Mouse (Mus musculus) c-Kit-positive CD71-positive TER-119-positive erythroid progenitor cells, embryonic 14.5 days (primary cell): ENCODE measurements at regions not wholly inside any gene's neighbourhood (a gene's known extent, or its start where the extent isn't known, plus 50 kb on each side); places are given as distances from the start of the nearest gene placed in this dataset.
"Not testable (repeated sequence)": the region's sequence is repeated elsewhere in the genome, so short reads cannot be mapped to it uniquely, and the experiment has no call there.

Experiments used
- DNase-seq: peaks from one replicate; pipeline ENCODE4 v3.0.0-alpha.2; 2013; ENCODE audit warnings: low spot score

DNA sequence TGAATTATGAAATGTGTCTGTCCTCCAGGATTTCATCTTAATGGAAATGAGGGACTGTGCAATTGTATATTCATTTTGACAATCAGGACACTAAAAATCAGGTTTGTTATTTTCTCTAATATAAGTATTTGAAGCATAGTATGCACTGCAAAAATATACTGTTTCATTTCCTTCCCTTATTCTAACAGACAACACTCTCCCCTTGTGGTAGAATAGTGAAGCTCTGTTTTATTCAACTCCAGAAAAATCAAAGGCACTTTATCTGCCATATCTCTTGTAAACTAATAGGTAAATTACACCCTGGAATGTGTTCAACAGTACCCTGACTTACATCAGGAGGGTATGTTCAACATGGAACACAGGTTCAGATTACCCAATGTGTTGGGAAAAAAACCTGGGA is 137.7 kb upstream of the Zfp960 start:
- no peak for DNase-seq

GRCm38 (mm10) chr17:16951092-16952016 is 112.6 kb upstream of the Zfp960 start:
- DNase-seq, result peak; percentile 84

DNA sequence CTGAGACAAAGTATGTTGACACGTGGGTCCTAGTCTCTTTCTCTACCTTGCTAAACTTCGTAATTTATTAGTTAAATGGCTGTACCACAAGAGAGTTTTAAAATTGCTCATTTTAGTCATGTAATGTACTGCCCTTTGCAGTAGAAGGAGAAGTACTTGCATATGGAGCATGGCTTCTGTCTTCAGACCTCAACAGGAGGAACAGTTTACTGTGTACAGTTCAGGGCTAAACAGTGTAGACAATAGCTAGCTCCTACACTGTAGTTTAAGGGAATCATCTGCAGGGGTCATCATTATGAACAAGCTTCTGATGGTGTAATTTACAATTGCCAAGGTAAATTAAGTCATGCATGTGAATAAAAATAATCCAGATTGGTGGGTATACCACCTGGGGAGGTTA is 111.8 kb upstream of the Zfp960 start:
- DNase-seq, result not testable (repeated sequence)

DNA sequence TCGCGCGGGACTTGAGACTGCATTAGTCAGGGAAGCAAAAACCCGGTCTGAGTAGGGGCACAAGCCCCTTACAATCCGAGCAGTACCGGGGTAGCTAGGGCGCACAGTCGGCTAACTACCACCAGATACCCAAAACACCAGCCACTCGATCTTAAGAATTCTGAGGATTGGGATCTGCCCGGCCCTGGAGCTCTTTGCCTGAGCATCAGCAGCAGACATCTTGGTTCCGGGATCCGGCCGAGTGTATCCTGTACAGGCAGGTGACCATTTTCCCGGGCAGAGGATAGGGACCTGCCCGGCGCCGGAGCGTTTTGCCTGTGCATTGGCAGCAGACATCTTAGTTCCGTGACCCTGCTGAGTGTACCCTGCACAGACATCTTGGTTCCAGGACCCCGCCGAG is 66.7 kb upstream of the Zfp960 start:
- not testable (repeated sequence) for DNase-seq

DNA sequence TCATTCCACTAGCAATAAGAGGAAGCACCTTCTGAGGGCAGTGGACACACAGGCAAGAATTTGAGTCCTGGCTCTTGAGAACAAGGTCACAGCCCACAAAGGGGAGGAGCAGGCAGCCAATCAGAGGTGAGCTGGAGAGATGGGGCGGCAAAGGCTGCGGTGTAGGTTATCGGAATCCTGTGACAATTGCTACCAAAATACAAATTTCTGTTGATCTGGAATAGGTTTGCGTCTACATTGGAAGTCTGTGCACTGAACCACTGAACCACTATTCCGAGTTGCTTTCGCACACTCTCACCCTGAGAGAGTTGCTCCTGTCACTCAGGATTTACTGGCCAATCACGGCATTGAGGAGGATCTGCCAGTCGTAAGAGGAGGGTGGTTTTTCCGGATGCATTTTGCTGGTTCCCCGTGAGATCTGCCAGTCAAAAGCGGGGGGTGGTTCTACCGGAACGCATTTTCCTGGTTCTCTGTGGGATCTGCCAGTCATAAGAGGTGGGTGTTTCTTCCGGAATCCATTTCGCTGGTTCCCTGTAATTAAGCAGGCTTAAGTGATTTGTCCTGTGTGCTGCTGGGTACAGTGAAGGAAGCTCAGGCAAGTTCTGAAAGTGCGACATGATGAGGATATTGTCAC is 59.2 kb upstream of the Zfp960 start:
- DNase-seq, result peak; percentile 82

GRCm38 (mm10) chr17:17005267-17005666 is 58.6 kb upstream of the Zfp960 start:
- DNase-seq, result peak; percentile 37
